8 mouse cellular contexts compared by ENCODE assay signal in the genomic region with DNA sequence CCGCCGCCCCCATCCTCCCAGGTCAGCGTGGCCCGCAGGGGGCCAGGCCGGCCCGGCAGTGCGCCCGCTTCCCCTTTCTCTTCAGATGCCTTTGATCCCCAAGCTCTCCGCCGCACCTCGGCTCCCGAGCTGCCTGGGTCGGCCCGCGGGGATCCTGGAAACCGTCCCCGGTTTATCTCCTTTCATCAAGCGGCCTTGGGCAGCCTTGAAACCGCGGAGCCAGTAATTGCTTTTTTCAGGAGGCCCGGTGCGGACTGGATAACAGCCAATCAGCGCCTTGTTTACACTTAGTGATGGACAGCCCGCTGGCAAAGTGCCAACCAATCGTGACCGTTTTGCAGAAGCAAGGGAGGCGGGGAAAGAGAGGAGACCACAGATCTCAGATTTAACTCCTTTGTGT. TPM values are rescaled to one million over a fixed set of nuclear protein-coding genes. Genes with fewer than 3 reads are reported as not detected.
A peak's percentile ranks its signal among the peaks of the same experiment; 100 is the strongest.
DNase-seq lines count a peak whose midpoint lies in the region; ATAC-seq lines count a peak whose summit lies in the region.

No protein-coding gene starts in this region.

- peak; percentile 99 to 100 for DNase-seq in adrenal gland, adult (ENCODE audit: inconsistent age in 2 of 2, low spot score in 1 of 2)
- DNase-seq in embryo, embryonic 10 days (ENCODE audit: low spot score), result peak; percentile 100
- peak; percentile 100 for DNase-seq in gastrocnemius, postnatal 10 days
- DNase-seq in induced T-regulatory cell, adult 2 months (ENCODE audit: low read depth), result peak; percentile 79
- DNase-seq in left cerebral cortex, postnatal 10 days (ENCODE audit: extremely low spot score in 1 of 2, low spot score in 2 of 2), result peak; percentile 100
- DNase-seq in right cerebral cortex, postnatal 25 days, result peak; percentile 99
- peak; percentile 99 to 100 for DNase-seq in urinary bladder, postnatal 4 days (ENCODE audit: low spot score in 2 of 2)

- intact Hi-C loops in left cerebral cortex, postnatal 10 days (cut with DNase I), result no loop called here

- peak; percentile 34 for ATAC-seq in megakaryocyte-erythroid progenitor cell, adult 5-6 weeks (replicated peaks; ENCODE audit: low FRiP score, low TSS enrichment, poor library complexity, severe bottlenecking)

RNA-seq across cellular contexts. Expression of a gene that starts 1.4 kb away (rescaled TPM):
- 10 to 100 TPM in 1 of 2 experiments, 1 to 10 TPM in 1; 6.4 to 10.5 TPM for total RNA-seq in gastrocnemius, postnatal 10 days (2021)
- 10 to 100 TPM; 19.7 to 20.6 TPM for total RNA-seq in left cerebral cortex, postnatal 10 days (2021)
- total RNA-seq in megakaryocyte-erythroid progenitor cell, adult 5-6 weeks (2014; fragmentation: Nextera tagmentation), result 25.6 and 30.1 TPM in 2 replicates
- total RNA-seq in megakaryocyte-erythroid progenitor cell, adult 5-6 weeks (2017), result 6.7 and 7.0 TPM in 2 replicates

Comparison
In these comparisons a context has a peak if more than half of its experiments do, and no peak if none do; other contexts are left out.
1. Peak in every context shown above with its lines: DNase-seq and ATAC-seq.